Mouse (Mus musculus): ENCODE results near the gene Gm20388. TPM values are rescaled to one million over a fixed set of nuclear protein-coding genes. Genes with fewer than 3 reads are reported as not detected.
A peak's percentile ranks its signal among the peaks of the same experiment; 100 is the strongest.
"Not testable (repeated sequence)": the region's sequence is repeated elsewhere in the genome, so short reads cannot be mapped to it uniquely, and the experiment has no call there.

Gm20388 gene
- total RNA-seq, 2 experiments from 2014 or later, result 18.5 to 23.8 TPM

DNA sequence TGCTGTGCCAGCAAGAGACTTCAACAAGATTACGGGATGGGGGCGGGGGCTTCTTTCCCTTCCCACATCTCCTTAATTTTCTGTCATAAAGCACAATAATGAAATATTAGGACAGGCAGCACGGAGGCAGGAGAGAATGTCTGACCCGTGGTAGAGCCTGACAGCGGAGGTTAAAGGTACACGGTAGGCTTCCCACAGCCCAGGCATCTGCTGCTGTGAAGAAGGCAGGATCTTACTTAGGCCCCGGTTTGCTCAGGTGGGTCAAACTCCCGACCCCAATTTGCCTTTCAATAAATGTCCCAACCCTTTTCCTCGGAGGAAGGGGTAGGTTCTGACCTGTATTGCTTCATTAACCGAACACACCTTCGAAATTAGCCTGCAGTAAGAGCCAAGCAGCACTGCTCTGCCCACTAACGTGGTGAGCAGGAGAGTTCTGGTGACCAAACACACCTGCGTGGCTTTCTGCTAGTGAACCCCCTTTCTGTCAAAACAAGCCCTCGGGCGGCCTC is 3894.6 kb downstream of the Gm20388 start:
- ATAC-seq (replicated peaks; ENCODE audit: poor library complexity, severe bottlenecking), result no peak

DNA sequence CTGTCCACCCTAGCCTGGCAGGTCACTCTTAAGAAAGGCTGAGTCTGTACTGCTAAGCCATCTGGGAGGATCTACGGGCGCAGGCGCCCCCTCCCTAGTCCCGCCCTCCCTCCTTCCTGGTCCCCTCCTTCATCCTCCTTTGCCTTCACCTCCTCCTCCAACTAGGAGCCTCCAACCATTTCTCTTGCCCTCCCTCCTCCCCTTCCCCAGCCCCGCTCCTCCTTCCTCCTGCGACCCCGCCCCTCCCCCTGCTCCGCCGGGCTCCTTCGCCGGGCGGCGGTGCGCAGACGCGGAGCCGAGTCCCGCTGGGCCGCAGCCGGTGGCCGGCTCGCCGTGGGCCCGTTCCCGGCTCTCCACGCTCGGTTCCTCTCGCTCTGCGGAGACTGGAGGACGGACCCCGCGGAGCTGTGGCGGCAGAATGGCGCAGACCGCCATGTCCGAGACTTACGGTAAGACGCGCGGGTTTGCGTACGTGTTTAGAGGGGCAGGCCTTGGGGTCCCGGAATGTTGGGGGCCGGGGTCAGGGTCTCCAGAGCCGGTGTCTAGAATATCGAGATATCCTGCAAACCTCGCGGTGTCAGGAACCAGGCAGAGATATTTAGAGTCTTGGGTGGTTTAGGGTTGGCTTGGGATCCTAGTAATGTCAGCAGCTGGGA is 3895.2 kb downstream of the Gm20388 start, which contains the start of gene Rab4a:
Gene Rab4a (plus strand): TSS at position 268 of the 656 bp plus-strand sequence.
- ATAC-seq (replicated peaks; ENCODE audit: poor library complexity, severe bottlenecking), result peak; percentile 72

DNA sequence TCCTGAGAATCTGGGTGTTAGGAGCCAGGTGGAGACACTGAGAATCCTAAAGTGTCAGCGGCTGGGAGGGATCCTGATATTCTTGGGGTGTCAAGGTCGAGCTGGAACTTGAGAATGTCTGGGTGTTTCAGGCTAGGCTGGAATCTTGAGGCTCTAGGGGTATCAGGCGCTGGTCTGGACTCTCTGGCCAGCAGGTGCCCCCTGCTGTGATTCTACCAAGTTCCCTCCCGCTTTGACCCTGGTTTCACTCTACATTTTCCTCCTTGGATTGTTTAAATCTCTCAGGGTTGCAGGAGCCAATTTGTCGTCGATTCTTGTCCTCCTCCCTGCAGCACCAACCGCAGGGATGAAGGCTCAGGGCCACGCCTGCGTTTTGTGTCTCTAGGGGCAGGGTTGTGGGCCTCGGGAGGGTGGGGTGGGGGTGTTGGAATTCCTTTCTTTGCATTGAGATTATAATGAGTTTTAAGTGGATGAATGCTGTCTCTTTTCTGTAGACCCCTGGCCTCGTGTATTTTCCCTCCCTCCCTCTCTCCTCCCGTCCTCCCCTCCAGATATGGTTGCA is 3895.8 kb downstream of the Gm20388 start:
- ATAC-seq (replicated peaks; ENCODE audit: poor library complexity, severe bottlenecking), result no peak

DNA sequence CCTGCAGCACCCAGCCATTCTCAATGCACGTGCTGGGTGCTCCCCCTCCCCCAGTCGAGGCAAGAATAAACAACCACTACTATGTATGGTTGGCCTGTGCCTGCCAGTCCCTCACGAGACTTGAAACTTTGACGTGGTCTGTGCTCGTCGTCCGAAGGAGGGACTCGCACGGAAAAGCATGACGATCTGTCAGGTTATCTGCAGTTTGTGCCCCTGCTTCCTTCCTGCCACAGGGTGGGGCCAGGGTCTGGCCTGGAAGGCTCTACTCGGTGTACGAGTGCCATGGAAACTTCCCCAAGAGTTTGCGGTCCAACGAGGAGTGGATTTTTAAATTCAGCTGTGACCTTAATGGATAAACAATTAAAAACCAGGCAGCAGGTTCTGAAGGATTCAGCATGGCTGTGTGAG is 3896.4 kb downstream of the Gm20388 start:
- peak; percentile 46 for ATAC-seq (replicated peaks; ENCODE audit: poor library complexity, severe bottlenecking)

DNA sequence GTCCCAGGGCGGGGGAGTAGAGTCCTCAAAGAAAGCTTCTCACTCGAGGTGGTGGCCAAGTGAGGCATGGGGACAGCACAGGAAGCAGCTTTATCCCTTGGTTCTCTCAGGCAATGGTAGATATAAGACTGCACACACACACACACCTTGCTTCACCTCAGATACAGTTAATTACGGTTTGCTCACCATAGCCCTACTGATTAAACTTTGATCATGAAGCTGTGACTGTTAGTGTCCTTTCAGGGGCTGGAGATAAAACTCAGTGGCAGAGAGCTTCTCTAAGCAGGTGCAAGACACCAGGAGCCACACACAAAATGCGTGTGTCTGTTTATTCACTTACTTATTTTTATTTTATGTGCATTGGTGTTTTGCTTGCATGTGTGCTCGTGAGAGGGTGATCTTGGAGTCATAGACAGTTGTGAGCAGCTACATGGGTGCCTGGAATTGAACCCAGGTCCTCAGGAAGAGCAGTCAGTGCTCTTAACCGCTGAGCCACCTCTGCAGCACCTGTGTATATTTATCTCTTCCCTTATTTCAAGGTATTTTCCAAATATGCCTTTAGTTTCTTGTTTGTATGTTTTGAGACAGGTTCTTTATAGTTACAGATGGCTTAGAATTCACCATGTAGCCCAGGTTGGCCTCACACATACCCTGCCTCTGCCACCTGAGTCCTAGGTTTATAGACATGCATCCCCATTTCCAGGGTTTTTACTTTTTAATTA is 3897.4 kb downstream of the Gm20388 start:
- no peak for ATAC-seq (replicated peaks; ENCODE audit: poor library complexity, severe bottlenecking)

DNA sequence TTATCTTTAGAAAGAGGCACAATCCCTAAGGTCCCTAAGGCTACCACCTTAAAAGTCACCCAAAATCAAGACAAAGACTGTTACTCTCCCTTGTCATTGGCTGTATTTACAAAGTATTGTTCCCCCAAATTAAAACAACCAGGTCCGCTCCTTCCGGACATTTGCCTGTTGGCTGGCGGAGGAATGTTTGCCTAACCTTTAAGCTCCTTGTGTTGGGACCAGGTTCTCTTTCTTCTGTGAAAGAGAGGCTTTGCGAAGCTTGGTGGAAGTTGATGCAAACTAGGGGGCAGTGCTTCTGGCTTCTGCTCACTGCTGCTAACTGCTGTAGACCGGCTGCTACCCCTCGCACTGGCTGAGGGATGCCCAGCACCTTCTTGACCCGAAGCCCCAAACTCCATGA is 3898.0 kb downstream of the Gm20388 start:
- no peak for ATAC-seq (replicated peaks; ENCODE audit: poor library complexity, severe bottlenecking)

DNA sequence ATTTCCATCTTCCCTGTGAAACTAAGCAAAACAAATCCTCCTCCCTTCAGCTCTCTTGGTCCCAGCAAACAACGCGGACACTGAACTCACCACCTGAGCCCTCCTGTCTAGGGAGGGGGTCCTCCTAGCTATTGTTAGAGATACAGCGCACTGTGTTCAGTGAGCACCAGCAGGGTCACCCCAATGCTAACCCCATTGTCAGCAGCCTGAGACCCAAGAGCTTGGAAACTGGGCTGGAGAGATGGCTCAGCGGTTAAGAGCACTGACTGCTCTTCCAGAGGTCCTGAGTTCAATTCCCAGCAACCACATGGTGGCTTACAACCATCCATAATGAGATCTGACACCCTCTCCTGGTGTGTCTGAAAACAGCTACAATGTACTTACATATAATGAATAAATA is 3898.7 kb downstream of the Gm20388 start:
- not testable (repeated sequence) for ATAC-seq (replicated peaks; ENCODE audit: poor library complexity, severe bottlenecking)

DNA sequence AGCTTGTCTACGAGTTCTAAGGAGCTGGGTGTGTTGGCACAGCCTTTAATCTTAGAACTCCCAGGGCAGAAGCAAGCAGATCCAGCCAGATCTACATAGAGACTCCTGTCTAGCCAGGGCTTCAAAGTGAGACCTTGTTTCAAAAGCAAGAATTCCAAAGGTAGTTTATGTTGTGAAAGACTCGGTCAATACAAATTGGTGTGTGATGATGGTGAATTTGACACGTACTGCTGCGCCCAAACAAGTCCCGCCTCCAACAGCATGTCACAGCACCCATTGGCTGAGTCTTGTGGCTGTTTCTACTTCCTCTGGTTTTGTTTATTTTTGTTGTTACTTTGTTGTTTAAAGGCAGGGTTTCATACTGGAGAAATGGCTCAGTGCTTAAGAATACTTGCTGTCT is 3901.6 kb downstream of the Gm20388 start:
- no peak for ATAC-seq (replicated peaks; ENCODE audit: poor library complexity, severe bottlenecking)

DNA sequence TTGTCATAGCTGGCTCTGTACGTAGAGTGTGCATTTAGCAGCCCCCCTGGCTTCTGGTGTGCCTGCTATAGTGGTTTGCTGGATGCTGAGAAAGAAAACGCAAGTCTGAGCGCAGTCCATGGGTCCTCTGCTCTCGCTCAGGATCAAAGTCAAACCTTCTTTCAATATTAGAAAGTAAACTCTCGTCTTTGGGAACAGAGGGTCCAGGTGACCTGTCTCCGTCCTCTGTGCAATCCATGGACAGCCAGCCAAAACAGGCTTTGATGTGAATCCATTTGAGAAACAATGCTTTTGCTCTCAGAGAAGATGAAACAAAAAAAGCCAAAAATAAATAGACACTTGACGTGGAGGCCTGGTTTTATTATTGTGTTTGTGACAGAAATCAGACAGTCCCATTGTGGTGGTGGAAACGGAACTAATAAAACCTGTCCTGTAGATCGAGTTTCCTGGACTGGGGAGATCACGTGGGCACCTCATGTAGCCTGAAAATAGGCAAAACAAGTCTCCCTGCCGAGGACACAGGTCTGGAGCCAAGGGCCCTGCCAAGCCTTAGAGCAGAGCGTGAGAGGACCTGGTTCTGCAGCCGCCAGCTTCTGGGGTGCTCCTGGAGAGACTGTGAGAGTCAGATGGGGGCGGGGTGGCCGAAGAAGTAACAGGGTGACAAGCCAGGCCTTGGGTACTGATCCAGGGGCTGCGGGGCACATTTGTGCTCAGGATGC is 3902.7 kb downstream of the Gm20388 start:
- no peak for ATAC-seq (replicated peaks; ENCODE audit: poor library complexity, severe bottlenecking)

DNA sequence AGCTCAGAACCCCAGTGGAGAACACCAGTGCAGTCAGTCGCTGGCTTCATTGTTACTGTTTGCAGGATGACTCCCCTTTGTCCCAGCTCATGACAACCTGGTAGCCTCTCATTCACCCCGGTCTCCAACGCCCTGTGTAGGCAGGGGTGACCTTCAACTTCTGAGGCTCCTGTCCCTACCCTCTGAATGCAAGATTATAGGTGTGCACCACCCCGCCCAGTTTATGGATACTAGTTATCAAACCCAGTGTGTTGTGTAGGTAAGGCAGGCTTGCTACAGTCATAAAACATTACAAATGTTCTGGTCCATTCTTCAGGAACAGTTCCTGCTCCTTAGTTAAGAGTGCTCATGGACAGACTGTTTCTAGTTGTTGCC is 3903.2 kb downstream of the Gm20388 start:
- ATAC-seq (replicated peaks; ENCODE audit: poor library complexity, severe bottlenecking), result no peak

DNA sequence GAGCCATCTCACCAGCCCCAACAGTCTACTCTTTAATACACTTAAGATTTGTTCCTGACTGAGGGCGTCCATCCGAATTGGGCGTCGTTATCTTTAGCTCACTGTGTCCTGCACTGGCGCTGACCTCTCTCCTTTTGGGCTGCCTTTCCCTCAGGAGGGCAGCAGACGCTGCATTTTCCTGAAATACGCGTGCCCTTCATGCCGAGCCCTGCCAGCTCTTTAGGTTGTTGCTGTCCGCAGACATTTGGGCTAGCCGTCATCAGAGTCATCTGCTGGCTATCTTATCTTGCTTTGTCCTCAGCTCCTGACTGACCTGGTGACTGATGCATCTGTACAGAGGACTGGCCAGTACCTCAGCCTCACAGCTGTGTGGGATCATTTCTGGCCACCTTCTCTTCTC is 3904.7 kb downstream of the Gm20388 start:
- ATAC-seq (replicated peaks; ENCODE audit: poor library complexity, severe bottlenecking), result no peak

DNA sequence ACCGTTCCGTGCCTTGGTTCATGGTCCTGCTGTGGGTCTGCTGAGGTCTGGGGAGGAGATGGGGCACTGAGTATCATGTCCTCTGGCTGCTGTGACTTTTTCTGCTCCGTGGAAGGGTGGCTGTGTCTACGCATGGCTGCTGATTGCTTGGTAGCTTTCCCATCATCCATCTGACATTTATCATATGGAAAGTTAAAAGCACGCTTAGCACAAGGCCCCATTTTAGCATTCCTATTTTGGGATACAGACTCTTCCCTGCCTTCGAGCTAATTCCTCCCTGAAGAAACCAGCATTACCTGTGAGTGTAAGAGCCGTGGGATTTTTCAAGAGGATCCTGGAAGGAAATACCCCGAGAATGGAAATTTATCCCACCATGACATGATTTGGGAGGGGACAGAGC is 3906.3 kb downstream of the Gm20388 start:
- no peak for ATAC-seq (replicated peaks; ENCODE audit: poor library complexity, severe bottlenecking)

DNA sequence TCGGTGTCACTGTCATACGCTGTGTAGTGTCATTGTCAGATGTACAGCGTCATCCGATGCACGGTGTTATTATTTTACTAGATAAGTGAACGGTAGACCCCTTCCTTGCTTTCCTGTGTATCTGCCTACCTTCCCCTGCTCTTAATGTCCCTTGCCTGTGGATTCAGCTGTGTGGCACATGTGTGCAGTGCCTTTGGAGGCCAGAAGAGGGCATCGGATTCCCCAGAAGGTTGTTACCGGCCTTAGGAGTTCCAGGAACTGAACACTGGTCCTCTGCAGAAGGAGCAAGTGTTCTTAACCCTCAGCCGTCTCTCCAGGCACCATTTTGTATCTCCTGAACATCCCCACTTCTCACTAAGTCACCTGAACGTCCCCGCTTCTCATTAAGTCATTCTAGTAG is 3907.1 kb downstream of the Gm20388 start:
- no peak for ATAC-seq (replicated peaks; ENCODE audit: poor library complexity, severe bottlenecking)

DNA sequence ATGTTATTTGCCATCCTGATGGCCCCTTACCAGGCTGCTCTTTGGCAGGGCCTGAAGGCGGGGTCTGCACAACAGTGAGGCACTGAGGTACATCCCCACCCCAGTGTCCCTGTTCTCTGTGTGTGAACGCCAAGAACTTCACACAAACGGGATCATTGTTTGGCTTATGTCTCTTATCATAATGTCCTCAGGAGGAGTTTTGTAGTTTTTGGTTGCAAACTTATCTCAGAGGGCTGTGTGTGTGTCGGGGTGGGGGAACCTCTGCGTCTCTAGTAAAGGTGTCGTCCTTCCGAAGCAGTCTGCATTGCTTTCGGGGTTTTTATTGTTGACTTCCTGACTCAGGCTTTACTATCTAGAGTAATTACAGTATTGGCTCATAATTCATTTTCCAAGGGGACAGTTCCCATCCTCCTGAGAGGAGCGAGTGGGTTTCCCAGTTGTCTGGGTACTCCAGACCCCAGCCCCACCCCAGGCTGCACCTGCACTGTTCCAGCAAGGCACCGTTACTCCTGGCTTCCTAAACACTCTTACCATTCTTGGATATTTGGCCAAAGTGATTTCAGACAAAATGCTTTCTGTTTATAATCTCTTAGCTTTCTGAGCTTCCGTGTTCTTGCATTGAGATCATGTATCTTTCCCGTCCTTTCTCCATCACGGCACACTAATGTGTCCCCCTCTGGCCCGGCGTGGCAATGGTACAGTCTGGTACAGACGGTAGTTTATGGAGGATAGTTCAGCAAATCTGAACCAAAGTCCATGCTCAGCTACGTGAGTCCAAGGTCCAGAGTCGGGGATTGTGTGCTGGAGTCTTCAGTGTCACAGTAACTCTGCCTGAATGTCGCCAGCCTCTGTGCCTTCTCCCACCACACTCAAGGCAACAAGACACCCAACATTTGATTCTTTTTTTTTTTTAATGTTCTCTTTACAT is 3909.3 kb downstream of the Gm20388 start:
- ATAC-seq (replicated peaks; ENCODE audit: poor library complexity, severe bottlenecking), result no peak

DNA sequence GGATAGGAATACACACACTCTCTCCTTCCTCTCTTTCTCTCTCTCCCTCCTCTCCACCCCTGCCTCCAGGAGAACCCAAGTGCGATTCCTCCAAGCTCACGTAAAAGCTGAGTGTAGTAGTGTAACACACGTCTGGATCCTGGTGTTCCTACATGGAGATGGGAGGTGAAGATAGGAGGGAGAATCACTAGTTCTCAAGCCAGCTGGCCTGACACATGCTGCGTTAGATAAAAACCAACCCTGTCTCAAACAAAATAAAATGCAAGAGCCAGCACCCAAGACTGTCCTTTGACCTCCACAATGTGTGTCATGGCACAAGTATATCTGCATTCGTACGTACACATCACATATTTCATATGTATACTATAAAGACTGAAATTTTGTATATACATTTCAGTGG is 3910.1 kb downstream of the Gm20388 start:
- no peak for ATAC-seq (replicated peaks; ENCODE audit: poor library complexity, severe bottlenecking)

DNA sequence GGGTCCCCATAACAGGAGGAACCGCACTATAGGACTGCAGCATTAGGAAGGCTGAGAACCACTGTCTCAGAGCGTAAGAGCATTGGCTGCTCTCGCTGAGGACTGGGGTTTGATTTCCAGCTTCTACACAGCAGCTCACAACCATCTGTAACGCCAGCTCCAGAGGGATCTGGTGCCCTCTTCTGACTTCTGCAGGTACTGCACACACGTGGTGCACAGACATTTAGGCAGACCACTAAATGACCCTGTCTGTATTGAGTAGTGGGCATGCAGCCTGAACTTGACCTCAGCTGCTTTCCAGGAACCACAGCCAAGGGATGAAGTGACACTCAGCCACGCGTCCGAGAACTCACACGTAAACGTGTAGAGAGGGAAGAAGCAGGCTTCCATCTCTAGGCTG is 3912.5 kb downstream of the Gm20388 start:
- ATAC-seq (replicated peaks; ENCODE audit: poor library complexity, severe bottlenecking), result no peak

DNA sequence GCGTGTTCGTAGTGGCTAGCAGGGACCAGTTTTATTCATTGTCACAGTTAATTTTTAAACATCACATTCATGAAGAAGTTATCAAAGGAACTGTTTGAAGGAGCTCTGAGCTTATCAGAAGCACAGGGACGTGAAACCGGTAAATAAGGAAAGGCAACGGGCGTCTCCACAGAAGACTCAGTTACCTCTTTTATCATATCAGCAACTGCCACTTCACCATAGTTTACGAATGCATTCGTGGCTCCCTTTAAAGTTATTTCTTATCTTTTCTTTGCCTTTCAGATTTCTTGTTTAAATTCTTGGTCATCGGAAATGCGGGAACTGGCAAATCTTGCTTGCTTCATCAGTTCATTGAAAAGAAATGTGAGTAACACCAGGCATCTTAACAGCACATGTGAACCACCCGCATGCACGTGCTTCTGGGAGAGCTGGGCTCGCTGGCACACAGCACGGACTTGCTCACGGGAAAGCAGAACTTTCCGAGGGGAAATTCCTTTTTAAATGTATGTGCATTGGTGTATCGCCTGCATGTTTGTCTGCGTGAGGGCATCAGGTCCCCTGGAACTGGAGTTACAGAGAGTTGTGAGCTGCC is 3913.0 kb downstream of the Gm20388 start:
- ATAC-seq (replicated peaks; ENCODE audit: poor library complexity, severe bottlenecking), result no peak

DNA sequence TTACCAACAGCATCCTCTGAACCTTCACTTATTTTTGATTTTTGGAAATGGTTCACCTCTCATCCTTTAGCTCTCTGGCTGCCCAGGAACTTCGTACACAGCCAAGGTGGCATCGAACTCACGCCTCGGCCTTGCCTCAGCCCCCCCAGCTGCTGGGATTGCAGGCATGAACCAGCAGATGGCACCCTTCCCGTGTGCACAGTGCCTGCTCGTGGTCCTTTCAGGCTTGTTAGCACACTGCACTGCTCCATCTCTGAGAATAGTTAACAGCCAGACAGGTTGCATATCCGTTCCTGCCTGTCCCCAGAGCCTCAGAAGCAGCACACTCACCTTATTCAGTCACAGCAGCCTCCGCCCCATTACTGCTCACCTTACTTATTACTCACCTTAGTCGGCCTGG is 3915.4 kb downstream of the Gm20388 start:
- 0 out of 2 replicates have a peak, but pooled peaks have one; percentile 30 for ATAC-seq (replicated peaks; ENCODE audit: poor library complexity, severe bottlenecking)

DNA sequence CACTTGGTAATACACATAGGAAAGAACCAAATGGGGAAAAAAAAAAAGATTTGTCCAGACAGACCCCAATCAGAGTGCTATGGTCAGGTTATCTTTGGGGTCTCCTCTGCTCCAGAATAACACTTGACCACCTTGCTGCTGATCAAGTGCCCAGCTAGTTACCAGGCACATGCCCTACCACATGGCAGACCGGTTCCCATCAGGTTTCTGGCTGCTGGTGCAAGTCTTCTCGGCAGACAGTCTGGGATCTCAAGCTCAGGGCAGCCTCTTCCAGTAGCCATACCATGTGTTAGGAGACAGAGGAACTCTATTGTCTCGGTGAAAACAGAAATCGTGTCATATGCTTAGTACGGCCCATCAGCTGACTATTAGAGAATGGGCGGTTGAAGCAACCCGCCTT is 3916.1 kb downstream of the Gm20388 start:
- ATAC-seq (replicated peaks; ENCODE audit: poor library complexity, severe bottlenecking), result no peak
